Mouse (Mus musculus) MEL (cell line): ENCODE measurements at regions not wholly inside any gene's neighbourhood (a gene's known extent, or its start where the extent isn't known, plus 50 kb on each side); places are given as distances from the start of the nearest gene placed in this dataset.

Experiments
- DNase-seq: peaks from one replicate; pipeline ENCODE4 v3.0.0; 2011; ENCODE audit warnings: low read depth, low spot score
- H3K27ac ChIP-seq: 2 replicates; pipeline ENCODE4 v1.5.1; 2012; ENCODE audit warnings: low read depth, mild to moderate bottlenecking, control low read depth, low read length, moderate library complexity; ENCODE audit not compliant: control insufficient read depth
- H3K27me3 ChIP-seq, 2 experiments: fragments of 150-350 bp in 1 of 2; sonication (generic) in 1 of 2; 2 replicates each; pipeline ENCODE4 v1.6.1; 2012; ENCODE audit warnings: low read length in 2 of 2, mild to moderate bottlenecking in 2 of 2, improper control_type of control experiment in 1 of 2, moderate library complexity in 1 of 2; ENCODE audit not compliant: insufficient read depth in 2 of 2, control insufficient read depth in 1 of 2
- H3K36me3 ChIP-seq, 2 experiments: 2 replicates each; pipeline ENCODE4 v1.6.1; 2012 to 2014; ENCODE audit warnings: low read length in 2 of 2, improper control_type of control experiment in 1 of 2, inconsistent platforms in 1 of 2, mild to moderate bottlenecking in 1 of 2; ENCODE audit not compliant: insufficient read depth in 2 of 2, control insufficient read depth in 1 of 2
- H3K4me1 ChIP-seq, 2 experiments: fragments of 150-350 bp in 1 of 2; sonication (generic) in 1 of 2; 2 replicates each; pipeline ENCODE4 v1.6.1; 2012; ENCODE audit warnings: low read length in 2 of 2, improper control_type of control experiment in 1 of 2, mild to moderate bottlenecking in 1 of 2; ENCODE audit not compliant: insufficient read depth in 2 of 2, control insufficient read depth in 1 of 2
- H3K4me3 ChIP-seq, 2 experiments: fragments of 150-350 bp in 1 of 2; sonication (generic) in 1 of 2; 2 replicates each; pipeline ENCODE4 v1.5.1; 2012; ENCODE audit warnings: low read depth in 2 of 2, low read length in 2 of 2, mild to moderate bottlenecking in 2 of 2, moderate library complexity in 2 of 2, control low read depth in 1 of 2, improper control_type of control experiment in 1 of 2; ENCODE audit not compliant: control insufficient read depth in 1 of 2, insufficient read depth in 1 of 2
- H3K79me2 ChIP-seq: 2 replicates; pipeline ENCODE4 v1.6.1; 2012; ENCODE audit warnings: mild to moderate bottlenecking, low read length, moderate library complexity; ENCODE audit not compliant: control insufficient read depth, poor library complexity, insufficient read depth
- H3K9ac ChIP-seq: 2 replicates; pipeline ENCODE4 v1.6.1; 2012; ENCODE audit warnings: low read depth, mild to moderate bottlenecking, control low read depth, low read length, moderate library complexity; ENCODE audit not compliant: control insufficient read depth, poor library complexity, severe bottlenecking
- H3K9me3 ChIP-seq: fragments of 150-350 bp; sonication (generic); replicated peaks from 2 replicates; pipeline ENCODE4 v1.6.1; 2012; ENCODE audit warnings: mild to moderate bottlenecking, low read length, improper control_type of control experiment, moderate library complexity; ENCODE audit not compliant: insufficient read depth
- CHD1 ChIP-seq: IDR thresholded peaks from 2 replicates; pipeline ENCODE4 v1.6.1; 2012; ENCODE audit warnings: low read depth, mild to moderate bottlenecking, inconsistent platforms, low read length, improper control_type of control experiment
- CTCF ChIP-seq, 3 experiments: IDR thresholded peaks in 2 of 3; conservative IDR thresholded peaks in 1 of 3; 2 replicates each; pipeline ENCODE4 v1.5.1; 2011 to 2012; ENCODE audit warnings: low read length in 3 of 3, low read depth in 2 of 3, mild to moderate bottlenecking in 2 of 3, improper control_type of control experiment in 1 of 3, inconsistent platforms in 1 of 3, mixed read lengths in 1 of 3, moderate library complexity in 1 of 3; ENCODE audit not compliant: control insufficient read depth in 1 of 3, insufficient read depth in 1 of 3, poor library complexity in 1 of 3, severe bottlenecking in 1 of 3
- E2F4 ChIP-seq: IDR thresholded peaks from 2 replicates; pipeline ENCODE4 v1.6.1; 2011; ENCODE audit warnings: low read depth, low read length, improper control_type of control experiment, borderline replicate concordance
- ELF1 ChIP-seq: IDR thresholded peaks from 2 replicates; pipeline ENCODE4 v1.6.1; 2014; ENCODE audit warnings: low read depth, mild to moderate bottlenecking, inconsistent platforms, low read length, improper control_type of control experiment, moderate library complexity
- GABPA ChIP-seq: IDR thresholded peaks from 2 replicates; pipeline ENCODE4 v1.6.1; 2012; ENCODE audit warnings: low read depth, mild to moderate bottlenecking, inconsistent platforms, low read length, improper control_type of control experiment, moderate library complexity
- GATA1 ChIP-seq: IDR thresholded peaks from 2 replicates; pipeline ENCODE4 v1.6.1; 2011; ENCODE audit warnings: low read depth, low read length, improper control_type of control experiment
- KAT2A ChIP-seq: conservative IDR thresholded peaks from 2 replicates; pipeline ENCODE4 v1.6.1; 2012; ENCODE audit warnings: low read depth, low read length, improper control_type of control experiment, inconsistent platforms
- MAFK ChIP-seq: IDR thresholded peaks from 2 replicates; pipeline ENCODE4 v1.6.1; 2011; ENCODE audit warnings: low read depth, mild to moderate bottlenecking, low read length, improper control_type of control experiment, borderline replicate concordance
- MAZ ChIP-seq: IDR thresholded peaks from 2 replicates; pipeline ENCODE4 v1.6.1; 2012; ENCODE audit warnings: low read depth, mild to moderate bottlenecking, inconsistent platforms, low read length, improper control_type of control experiment
- MXI1 ChIP-seq: IDR thresholded peaks from 2 replicates; pipeline ENCODE4 v1.6.1; 2011; ENCODE audit warnings: mild to moderate bottlenecking, low read depth, low read length, improper control_type of control experiment
- MYC ChIP-seq: IDR thresholded peaks from 2 replicates; pipeline ENCODE4 v1.6.1; 2011; ENCODE audit warnings: low read depth, mild to moderate bottlenecking, low read length, improper control_type of control experiment, moderate library complexity
- POLR2A ChIP-seq, 2 experiments: IDR thresholded peaks; 2 replicates each; pipeline ENCODE4 v1.6.1; 2011 to 2012; ENCODE audit warnings: low read length in 2 of 2, mild to moderate bottlenecking in 2 of 2, control low read depth in 1 of 2, improper control_type of control experiment in 1 of 2, low read depth in 1 of 2, moderate library complexity in 1 of 2; ENCODE audit not compliant: control insufficient read depth in 1 of 2, insufficient read depth in 1 of 2, poor library complexity in 1 of 2
- POLR2AphosphoS5 ChIP-seq: IDR thresholded peaks from 2 replicates; pipeline ENCODE4 v1.6.1; 2012; ENCODE audit warnings: low read depth, borderline replicate concordance, mild to moderate bottlenecking, inconsistent platforms, low read length, moderate library complexity, mixed read lengths
- SIN3A ChIP-seq: IDR thresholded peaks from 2 replicates; pipeline ENCODE4 v1.6.1; 2012; ENCODE audit warnings: low read length, improper control_type of control experiment, inconsistent platforms
- SMC3 ChIP-seq: IDR thresholded peaks from 2 replicates; pipeline ENCODE4 v1.6.1; 2011; ENCODE audit warnings: low read depth, low read length, improper control_type of control experiment
- USF2 ChIP-seq, 2 experiments: IDR thresholded peaks; 2 replicates each; pipeline ENCODE4 v1.6.1; 2011 to 2012; ENCODE audit warnings: improper control_type of control experiment in 2 of 2, low read length in 2 of 2, borderline replicate concordance in 1 of 2, inconsistent platforms in 1 of 2, low read depth in 1 of 2, mild to moderate bottlenecking in 1 of 2; ENCODE audit not compliant: insufficient read depth in 1 of 2
- ZKSCAN1 ChIP-seq: IDR thresholded peaks from 2 replicates; pipeline ENCODE4 v1.6.1; 2012; ENCODE audit warnings: low read depth, mild to moderate bottlenecking, inconsistent platforms, low read length, improper control_type of control experiment, moderate library complexity
- ZMIZ1 ChIP-seq: IDR thresholded peaks from 2 replicates; pipeline ENCODE4 v1.6.1; 2012; ENCODE audit warnings: low read depth, mild to moderate bottlenecking, inconsistent platforms, low read length, improper control_type of control experiment, moderate library complexity
- ZNF384 ChIP-seq: IDR thresholded peaks from 2 replicates; pipeline ENCODE4 v1.6.1; 2012; ENCODE audit warnings: low read depth, mild to moderate bottlenecking, inconsistent platforms, low read length, improper control_type of control experiment

GRCm38 (mm10) chr13:48153684-48154413, 107.2 kb upstream of the Id4 start:
- no peaks in the 10 kb centered on the region for H3K9me3 ChIP-seq
- no peaks in the 10 kb centered on the region for H3K36me3 ChIP-seq
- H3K27ac ChIP-seq = no peak overlapping the region
- DNase-seq = no peak
- no peak overlapping the region for H3K9ac ChIP-seq
- no peaks in the 10 kb centered on the region for H3K79me2 ChIP-seq
- H3K27me3 ChIP-seq = no peaks in the 10 kb centered on the region
- H3K4me3 ChIP-seq = no peak overlapping the region
- TF ChIP-seq MYC (no peak), CHD1 (no peak)
- no peaks in the 10 kb centered on the region for H3K4me1 ChIP-seq

GRCm38 (mm10) chr13:48154414-48155105, 106.5 kb upstream of the Id4 start:
- H3K36me3 ChIP-seq = no peaks in the 10 kb centered on the region
- no peaks in the 10 kb centered on the region for H3K27me3 ChIP-seq
- H3K27ac ChIP-seq = no peak overlapping the region
- no peak overlapping the region for H3K4me3 ChIP-seq
- H3K9ac ChIP-seq = no peak overlapping the region
- H3K9me3 ChIP-seq = no peaks in the 10 kb centered on the region
- TF ChIP-seq GATA1 = no peak
- no peak for TF ChIP-seq SMC3
- DNase-seq = no peak
- no peaks in the 10 kb centered on the region for H3K79me2 ChIP-seq
- H3K4me1 ChIP-seq = no peaks in the 10 kb centered on the region

GRCm38 (mm10) chr13:48159020-48159910, 101.8 kb upstream of the Id4 start:
- no peak for DNase-seq
- no peak for TF ChIP-seq POLR2A (IDR thresholded peaks at IDR 0.05; ENCODE audit: control insufficient read depth in 1 of 2, insufficient read depth in 1 of 2, low read depth in 1 of 2, low read length in 2 of 2, poor library complexity in 1 of 2)
- no peak for TF ChIP-seq USF2 (IDR thresholded peaks at IDR 0.05; ENCODE audit: borderline replicate concordance in 1 of 2, insufficient read depth in 1 of 2, low read depth in 1 of 2, low read length in 2 of 2)
- TF ChIP-seq POLR2AphosphoS5 = no peak
- no peak for TF ChIP-seq CTCF (IDR thresholded peaks at IDR 0.05 in 2 of 3, conservative IDR thresholded peaks at IDR 0.05 in 1 of 3; ENCODE audit: control insufficient read depth in 1 of 3, insufficient read depth in 1 of 3, low read depth in 2 of 3, low read length in 3 of 3, poor library complexity in 1 of 3, severe bottlenecking in 1 of 3)
- TF ChIP-seq ZKSCAN1 = no peak
- no peak for TF ChIP-seq E2F4
- no peak for TF ChIP-seq MXI1
- TF ChIP-seq ZMIZ1 = no peak
- TF ChIP-seq ZNF384 = no peak
- no peak for TF ChIP-seq SIN3A
- no peak for TF ChIP-seq CHD1
- no peak for TF ChIP-seq MAZ
- no peak for TF ChIP-seq KAT2A
- no peak for TF ChIP-seq SMC3
- TF ChIP-seq GABPA = no peak
- no peak for TF ChIP-seq GATA1
- no peak for TF ChIP-seq ELF1
- no peak for TF ChIP-seq MYC
- TF ChIP-seq MAFK = no peak
- H3K79me2 ChIP-seq = no peaks in the 10 kb centered on the region
- H3K27ac ChIP-seq = no peak overlapping the region
- no peak overlapping the region for H3K9ac ChIP-seq
- no peaks in the 10 kb centered on the region for H3K27me3 ChIP-seq
- H3K36me3 ChIP-seq = no peaks in the 10 kb centered on the region
- H3K4me1 ChIP-seq = no peaks in the 10 kb centered on the region
- no peaks in the 10 kb centered on the region for H3K9me3 ChIP-seq
- H3K4me3 ChIP-seq = no peak overlapping the region
